Comparison of ENCODE assay signal across 18 mouse cellular contexts in genomic region chr8:106801261-106801660, GRCm38 (mm10).
"Had no signal": no experiment of that assay in that cellular context is flagged by ENCODE, and none has a peak within 500 bp of the region (broad histone marks: within the 10 kb centered on the region; RNA-seq: fewer than 3 reads in every experiment).

No protein-coding gene starts in this region.

- ATAC-seq: intestine, embryonic 16.5 days had no signal

- H3K9me3 ChIP-seq: liver, embryonic 13.5 days; neural tube, embryonic 12.5 days; neural tube, embryonic 15.5 days had no signal

- DNase-seq: kidney, postnatal 36 days; layer of hippocampus, postnatal 36 days; liver, embryonic 13.5 days; lung, adult 2 months; lung, postnatal 14 days; lung, postnatal 4 days; midbrain, embryonic 14.5 days; right cerebral cortex, adult 18-20 months; right cerebral cortex, postnatal 14 days; right cerebral cortex, postnatal 4 days; thymus, adult 2 months; thymus, postnatal 36 days had no signal

- H3K36me3 ChIP-seq: liver, embryonic 13.5 days; neural tube, embryonic 12.5 days; neural tube, embryonic 15.5 days had no signal

- H3K4me1 ChIP-seq: neural tube, embryonic 12.5 days; neural tube, embryonic 15.5 days had no signal

- H3K4me2 ChIP-seq: liver, embryonic 13.5 days; midbrain, embryonic 11.5 days; neural tube, embryonic 12.5 days; neural tube, embryonic 15.5 days had no signal

- H3K27ac ChIP-seq: left cerebral cortex, adult 2 months; liver, embryonic 13.5 days; neural tube, embryonic 12.5 days; neural tube, embryonic 15.5 days; stomach, postnatal 0 days had no signal

- H3K9ac ChIP-seq: liver, embryonic 13.5 days; neural tube, embryonic 12.5 days; neural tube, embryonic 15.5 days had no signal

- H3K4me3 ChIP-seq: left cerebral cortex, adult 2 months; liver, embryonic 13.5 days; neural tube, embryonic 12.5 days; neural tube, embryonic 15.5 days had no signal

- H3K27me3 ChIP-seq: liver, embryonic 13.5 days; neural tube, embryonic 12.5 days; neural tube, embryonic 15.5 days had no signal
